Mouse (Mus musculus) gastrocnemius, postnatal 14 days (tissue): ENCODE data around the gene Tprn. TPM values are rescaled to one million over a fixed set of nuclear protein-coding genes. Genes with fewer than 3 reads are reported as not detected.

Source experiments
- DNase-seq: peaks from one replicate; pipeline ENCODE4 v3.0.0; 2021; ENCODE audit warnings: mixed read lengths
- intact Hi-C: fragments of 180-260 bp; cut with DNase I; formaldehyde crosslinking; loops from one replicate; pipeline ENCODE4 v1.15.1; 2025; ENCODE audit warnings: low total_unique reads
- total RNA-seq, 2 experiments: library from RNA; stranded (reverse); gene quantifications; 2 replicates each; pipeline ENCODE4 v1.2.3; 2021

Gene Tprn
- total RNA-seq, 2 experiments from 2014 or later: 2.8 to 5.0 TPM

DNA sequence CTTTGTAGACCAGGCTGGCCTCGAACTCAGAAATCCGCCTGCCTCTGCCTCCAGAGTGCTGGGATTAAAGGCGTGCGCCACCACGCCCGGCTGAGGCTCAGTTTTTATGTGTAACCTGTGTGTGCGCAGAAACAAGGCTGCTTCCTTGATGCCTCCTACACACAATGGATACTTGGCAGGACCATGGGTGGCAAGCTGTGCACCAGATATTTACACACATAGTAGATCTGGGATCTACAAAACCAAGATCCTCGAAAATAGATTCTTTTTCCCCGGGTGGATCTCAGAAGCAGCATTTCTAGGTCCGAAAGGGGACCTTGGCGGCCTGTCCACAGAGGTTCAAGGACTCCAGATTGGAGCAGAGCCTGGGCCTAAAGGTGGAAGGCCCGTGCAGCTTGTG lies 548 bp upstream of the Tprn start:
- intact Hi-C loops: no loop called here

DNA sequence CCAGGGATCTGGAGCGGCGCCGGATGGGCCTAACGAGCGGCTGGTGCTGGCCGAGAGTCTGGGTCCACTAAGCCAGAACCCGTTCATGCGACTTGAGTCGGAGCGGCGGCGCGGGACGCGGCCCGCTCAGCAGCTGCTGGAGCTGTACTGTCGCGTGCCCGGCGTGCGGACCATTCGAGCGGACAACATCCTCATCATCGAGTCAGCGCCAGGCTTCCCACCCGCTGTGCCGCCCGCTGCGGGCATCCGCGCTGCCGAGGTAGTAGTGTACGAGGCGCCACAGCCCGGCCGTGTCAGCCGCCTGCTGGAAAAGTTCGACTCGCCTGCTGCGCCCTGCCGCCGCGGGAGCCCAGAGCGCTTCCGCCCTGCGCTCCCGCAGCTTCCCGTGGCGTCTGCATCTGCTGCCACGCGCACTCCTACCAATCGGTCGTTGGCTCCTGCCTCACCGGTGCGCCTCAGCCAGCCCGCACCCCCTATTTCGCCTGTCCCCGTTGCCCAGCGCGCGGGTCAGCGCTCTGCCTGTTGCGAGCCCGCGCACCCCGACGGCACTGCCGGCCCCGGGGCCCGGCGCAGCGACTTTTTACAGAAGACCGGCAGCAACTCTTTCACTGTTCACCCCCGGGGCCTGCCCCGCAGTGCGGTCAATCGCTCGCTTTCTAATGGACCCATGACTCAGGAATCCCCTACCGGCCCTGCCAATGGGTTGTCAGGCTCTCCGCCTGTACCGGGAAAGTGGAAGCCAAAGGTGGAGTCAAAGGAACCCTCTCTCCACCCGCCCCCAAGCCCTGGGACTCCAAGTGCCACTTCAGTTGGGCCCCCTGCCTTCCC lies 591 bp downstream of the Tprn start:
- DNase-seq: peak; percentile 37
- intact Hi-C loops: no loop called here

More for the DNA sequence above, 548 bp upstream of the Tprn start:
- DNase-seq: no peak

DNA sequence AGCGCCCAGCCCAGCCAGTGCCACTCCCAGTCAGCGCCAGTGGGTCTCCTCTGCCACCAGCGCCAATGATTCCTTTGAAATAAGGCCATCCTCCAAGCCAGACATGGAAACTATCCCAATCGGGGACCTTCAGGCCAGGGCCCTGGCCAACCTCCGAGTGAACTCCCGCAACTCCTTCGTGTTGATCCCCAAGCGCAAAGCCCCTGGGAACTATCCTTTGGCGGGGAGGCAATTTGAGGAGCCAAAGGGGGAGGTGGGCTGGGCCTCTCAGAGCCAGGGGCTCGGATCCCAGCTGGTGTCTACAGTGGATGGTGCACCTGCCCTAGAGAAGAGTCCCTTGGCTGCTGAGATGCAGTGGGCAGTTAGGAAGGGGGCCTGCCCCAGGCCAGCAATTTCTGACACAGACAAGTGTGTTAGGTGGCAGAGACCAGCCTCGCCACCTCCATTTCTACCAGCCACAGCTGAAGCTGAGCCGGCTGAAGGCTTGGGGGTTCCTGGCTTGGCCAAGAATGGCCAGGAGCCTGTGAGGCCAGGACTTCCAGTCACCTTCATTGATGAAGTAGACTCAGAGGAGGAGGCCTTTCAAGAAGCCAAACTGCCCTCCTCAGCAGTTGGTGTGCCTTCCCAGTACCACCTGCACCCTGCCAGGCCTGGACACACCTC lies 1.3 kb downstream of the Tprn start:
- intact Hi-C loops: no loop called here
- DNase-seq: no peak

GRCm38 (mm10) chr2:25264286-25264660 lies 1.9 kb downstream of the Tprn start:
- DNase-seq: no peak
- intact Hi-C loops: no loop called here

- no peak for DNase-seq
- intact Hi-C loops: no loop called here
Observed at GRCm38 (mm10) chr2:25264851-25265250, 2.4 kb downstream of the Tprn start.

GRCm38 (mm10) chr2:25265897-25266656 lies 3.7 kb downstream of the Tprn start:
- intact Hi-C loops: no loop called here
- DNase-seq: no peak

GRCm38 (mm10) chr2:25266720-25267119 lies 4.3 kb downstream of the Tprn start:
- DNase-seq: no peak
- intact Hi-C loops: no loop called here

GRCm38 (mm10) chr2:25267241-25267640 lies 4.8 kb downstream of the Tprn start:
- intact Hi-C loops: no loop called here

DNA sequence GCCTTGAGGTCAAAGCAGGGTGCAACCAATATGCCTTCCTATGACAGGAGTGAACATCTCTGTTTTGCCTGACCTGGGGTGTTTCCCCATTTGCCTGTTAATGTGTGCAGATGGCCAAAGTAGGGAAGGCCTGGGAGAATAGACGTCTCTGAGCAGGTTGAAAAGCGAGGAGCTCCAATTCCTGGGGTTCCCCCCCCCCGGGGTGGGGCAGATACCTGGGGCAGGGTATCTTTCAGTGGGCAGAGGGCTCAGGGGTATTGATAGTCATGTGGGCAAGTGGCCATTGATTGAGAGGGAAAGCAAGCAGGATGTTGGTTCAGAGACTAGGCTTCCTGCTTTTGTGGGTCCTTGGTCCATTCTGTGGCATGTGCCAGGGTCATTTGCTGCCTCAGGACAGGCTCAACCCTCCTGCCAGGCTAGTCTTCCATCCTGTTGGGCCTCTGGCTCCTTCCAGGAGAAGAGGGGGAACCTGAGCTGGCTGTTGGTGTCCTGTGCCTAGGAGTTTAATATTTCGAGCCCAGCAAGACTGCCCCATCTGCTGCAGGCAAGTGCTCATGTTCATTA lies 5.4 kb downstream of the Tprn start:
- no peak for DNase-seq
- intact Hi-C loops: no loop called here

More at GRCm38 (mm10) chr2:25267241-25267640, 4.8 kb downstream of the Tprn start:
- DNase-seq: no peak

- DNase-seq: peak; percentile 97
- intact Hi-C loops: no loop called here
Observed at GRCm38 (mm10) chr2:25271827-25272511, 9.6 kb downstream of the Tprn start, which contains the start of the genes Ssna1 and Anapc2. Gene Ssna1, minus strand, starts transcription at chr2:25272438. Gene Anapc2, plus strand, starts transcription at chr2:25272478.

- no peak for DNase-seq
- intact Hi-C loops: no loop called here
Observed at GRCm38 (mm10) chr2:25272515-25272914, 10.1 kb downstream of the Tprn start.

DNA sequence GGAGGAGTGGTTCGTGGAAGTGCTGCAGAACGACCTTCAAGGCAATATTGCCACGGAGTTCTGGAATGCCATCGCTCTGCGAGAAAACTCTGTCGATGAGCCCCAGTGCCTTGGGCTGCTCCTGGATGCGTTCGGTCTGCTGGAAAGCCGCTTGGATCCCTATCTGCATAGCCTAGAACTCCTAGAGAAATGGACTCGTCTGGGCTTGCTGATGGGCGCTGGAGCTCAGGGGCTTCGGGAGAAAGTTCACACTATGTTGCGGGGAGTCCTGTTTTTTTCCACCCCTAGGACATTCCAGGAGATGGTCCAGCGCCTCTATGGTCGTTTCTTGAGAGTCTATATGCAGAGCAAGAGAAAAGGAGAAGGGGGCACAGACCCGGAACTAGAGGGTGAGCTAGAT lies 10.6 kb downstream of the Tprn start:
- DNase-seq: no peak
- intact Hi-C loops: no loop called here

DNA sequence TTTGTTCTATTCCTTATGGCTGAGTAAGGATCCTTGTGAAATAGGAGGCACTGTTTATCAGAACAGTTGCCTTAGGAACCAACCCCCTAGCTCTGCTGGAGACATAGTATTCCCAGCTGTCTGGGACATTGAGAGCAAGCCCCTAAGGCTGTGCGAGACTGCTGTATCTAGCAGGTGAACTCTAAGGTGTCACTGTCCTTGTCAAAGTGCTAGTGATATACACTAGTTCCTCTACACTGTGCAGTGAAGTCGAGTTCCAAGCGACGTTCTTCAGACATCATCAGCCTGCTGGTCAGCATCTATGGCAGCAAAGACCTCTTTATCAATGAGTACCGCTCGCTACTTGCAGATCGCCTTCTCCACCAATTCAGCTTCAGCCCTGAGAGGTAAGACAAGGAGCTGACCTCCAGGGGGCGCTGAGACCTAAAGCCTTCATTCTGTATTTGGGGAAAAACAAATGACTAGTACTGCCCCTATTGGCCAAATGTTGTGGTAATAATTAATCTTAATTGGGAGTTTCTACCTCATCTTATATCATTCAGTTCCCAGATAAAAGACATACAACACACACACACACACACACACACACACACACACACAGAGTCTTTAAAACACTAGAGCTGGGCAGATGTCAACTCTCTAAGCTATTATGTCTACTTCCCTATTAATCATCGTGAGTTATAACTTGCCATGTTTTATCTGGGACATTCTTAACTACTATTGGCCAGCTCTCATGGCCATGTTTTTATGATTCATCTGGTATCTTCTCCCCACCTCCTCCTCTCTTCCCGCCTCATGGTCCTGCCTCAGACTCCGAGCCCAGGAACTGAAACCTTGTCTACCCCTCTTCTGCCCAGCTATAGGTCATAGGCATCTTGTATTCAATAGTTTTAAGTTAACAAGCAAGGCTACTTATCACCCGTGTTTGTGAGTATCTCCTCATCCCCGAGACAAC lies 16.8 kb downstream of the Tprn start:
- DNase-seq: peak; percentile 74
- intact Hi-C loops: no loop called here

DNA sequence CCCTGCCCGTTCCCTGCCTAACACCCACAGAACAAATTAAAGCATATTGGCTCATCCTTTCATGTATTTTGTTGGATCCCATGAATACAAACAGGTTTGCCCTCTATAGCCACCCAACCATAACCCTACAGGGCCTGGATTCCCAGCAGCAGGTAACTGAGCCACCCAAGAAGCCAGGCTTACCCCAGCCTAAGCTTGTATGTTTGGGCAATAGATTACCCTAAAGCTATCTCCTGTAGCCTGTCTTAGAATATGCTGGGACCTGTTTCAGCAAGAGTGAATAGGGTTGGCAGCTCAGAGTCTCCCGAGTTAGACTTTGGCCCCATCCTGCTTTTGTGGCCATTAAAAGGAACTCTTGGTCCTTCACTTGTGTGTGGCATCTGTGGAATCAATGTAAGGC lies 23.1 kb downstream of the Tprn start:
- intact Hi-C loops: no loop called here
- no peak for DNase-seq

DNA sequence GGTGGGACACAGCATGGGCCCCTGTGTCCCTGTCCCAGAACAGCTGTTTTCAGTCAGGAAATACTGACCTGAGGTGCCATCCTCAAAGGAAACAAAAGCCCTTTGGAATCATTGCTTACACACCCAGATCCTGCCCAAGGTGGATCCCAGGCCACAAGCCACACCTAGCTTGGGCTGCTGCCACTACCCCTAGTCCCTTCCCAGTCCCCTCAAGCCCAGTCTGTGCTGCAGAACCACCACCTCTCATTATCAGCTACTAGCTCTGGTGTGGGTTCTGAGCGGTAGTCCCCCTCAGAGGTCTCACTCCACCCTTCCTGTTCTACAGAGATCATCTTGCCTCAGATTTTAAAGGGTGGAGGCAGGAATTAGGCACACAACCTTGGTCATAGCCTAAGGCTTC lies 23.9 kb downstream of the Tprn start:
- intact Hi-C loops: no loop called here
- DNase-seq: no peak

DNA sequence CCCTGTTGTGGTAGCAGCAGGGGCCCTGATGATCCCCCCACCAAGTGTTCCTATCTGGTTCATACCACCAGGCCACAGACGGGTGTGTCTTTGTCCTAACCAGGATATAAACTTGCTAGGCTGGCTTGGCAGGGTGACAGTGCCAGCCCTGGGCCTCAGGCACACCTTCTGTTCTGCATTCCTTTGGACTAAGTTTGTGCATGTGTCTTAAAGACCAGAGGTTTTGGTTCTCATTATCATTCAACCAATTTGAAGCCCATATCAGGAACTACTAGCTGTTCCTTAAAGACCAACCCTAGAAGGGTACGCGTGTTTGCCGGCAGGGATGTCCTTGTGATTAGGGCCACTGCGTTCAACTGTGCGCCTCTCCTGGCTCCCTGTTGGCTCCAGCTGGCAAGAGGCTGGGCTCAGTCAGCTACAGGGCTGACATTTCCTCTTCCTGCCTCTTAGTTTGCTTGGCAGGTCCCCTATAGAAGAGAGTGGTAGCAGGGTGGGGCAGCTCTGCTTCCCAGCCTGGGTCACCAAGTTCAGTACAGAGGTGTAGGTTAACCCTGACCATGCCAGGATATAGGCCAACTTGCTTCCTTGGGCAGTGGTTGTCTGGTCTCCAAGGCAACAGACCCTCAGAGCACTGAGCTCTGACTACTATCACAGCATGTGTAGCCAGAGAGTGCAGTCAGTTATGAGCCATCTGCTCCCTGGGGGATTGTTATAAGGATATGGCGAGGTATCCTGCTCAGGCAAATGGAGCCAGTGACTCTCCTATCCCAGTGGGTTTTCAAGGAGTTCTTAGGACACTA lies 24.6 kb downstream of the Tprn start:
- DNase-seq: no peak
- intact Hi-C loops: no loop called here

DNA sequence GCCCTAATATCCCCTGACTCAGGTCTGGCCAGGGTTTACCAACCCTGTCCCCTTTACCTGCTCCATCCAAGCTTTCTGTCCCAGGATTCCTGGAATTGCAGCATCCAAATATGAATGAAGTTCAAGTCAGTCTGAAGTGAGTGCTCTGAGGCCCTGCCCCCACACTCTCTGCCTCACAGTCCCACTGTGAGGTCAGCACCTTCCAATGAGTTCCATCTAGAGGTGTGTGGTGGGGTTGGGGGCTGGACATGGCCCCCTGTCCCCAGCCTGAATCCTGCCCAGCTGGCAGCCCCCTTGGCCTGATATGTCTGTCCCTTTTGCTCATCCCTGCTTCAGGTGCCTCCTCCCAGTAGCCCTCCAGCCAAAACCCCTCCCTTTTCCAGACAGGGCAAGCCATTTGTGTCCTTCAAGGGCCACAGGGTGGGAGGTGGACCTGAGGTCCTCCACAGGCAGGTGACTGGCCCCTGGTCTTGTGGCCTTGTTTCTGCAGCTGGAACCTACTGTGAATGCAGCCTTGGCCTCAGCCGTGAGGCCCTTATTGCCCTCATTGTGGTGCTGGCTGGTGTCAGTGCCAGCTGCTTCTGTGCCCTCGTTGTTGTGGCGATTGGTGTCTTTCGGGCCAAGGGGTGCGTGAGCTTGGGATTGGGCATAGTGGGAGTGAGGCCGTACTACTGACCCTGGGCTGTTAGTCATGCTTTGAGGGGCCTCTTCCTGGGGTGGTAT lies 25.7 kb downstream of the Tprn start, which contains the start of gene Tmem210:
Gene Tmem210 (plus strand): TSS at position 219 of the 723 bp plus-strand sequence.
- DNase-seq: no peak
- intact Hi-C loops: no loop called here
